Mouse (Mus musculus) G1E (cell line): Measurements from ENCODE around the gene Usp3.

Experiments used
- CTCF ChIP-seq: IDR thresholded peaks from 2 replicates; pipeline ENCODE4 v1.5.1; 2012; ENCODE audit warnings: low read depth, low read length, inconsistent platforms, mixed read lengths
- GATA1 ChIP-seq: IDR thresholded peaks from 2 replicates; pipeline ENCODE4 v1.6.1; 2012; ENCODE audit warnings: borderline replicate concordance, low read length, inconsistent platforms, mixed read lengths
- GATA2 ChIP-seq: IDR thresholded peaks from 2 replicates; pipeline ENCODE4 v1.6.1; 2012; ENCODE audit warnings: low read depth, low read length, inconsistent platforms, borderline replicate concordance
- POLR2AphosphoS5 ChIP-seq: IDR thresholded peaks from 2 replicates; pipeline ENCODE4 v1.6.1; 2012; ENCODE audit warnings: low read depth, low read length, inconsistent platforms; ENCODE audit not compliant: insufficient replicate concordance
- TAL1 ChIP-seq: conservative IDR thresholded peaks from 2 replicates; pipeline ENCODE4 v1.6.1; 2012; ENCODE audit warnings: low read depth, low read length, inconsistent platforms, mixed read lengths

DNA sequence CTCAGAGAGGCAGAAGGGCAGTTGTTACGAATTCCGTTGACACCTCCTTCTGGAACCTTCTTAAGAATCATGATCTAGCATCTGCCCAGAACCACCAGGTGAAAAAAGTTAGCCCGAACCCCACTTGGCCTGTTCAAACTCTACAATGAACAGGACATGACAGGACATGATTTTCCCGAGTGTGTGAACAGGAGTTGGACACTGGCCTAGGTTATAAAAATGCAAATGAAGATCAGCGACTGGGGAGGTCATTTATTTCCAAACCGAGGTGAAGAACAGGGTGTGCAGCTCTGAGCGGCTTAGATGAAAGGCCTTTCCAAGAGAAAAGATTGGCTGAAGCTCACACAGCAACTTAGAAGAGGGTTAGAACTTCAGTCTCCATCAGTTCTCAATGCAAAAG, 47.5 kb upstream of the Usp3 start:
- TF ChIP-seq CTCF (no peak), TAL1 (no peak), GATA1 (no peak), POLR2AphosphoS5 (no peak), GATA2 (no peak)
